Mouse (Mus musculus): ENCODE results near the gene Foxs1.

GRCm38 (mm10) chr2:152924543-152924942 lies 8.5 kb downstream of the Foxs1 start:
- TF ChIP-seq TAL1 (IDR thresholded peaks at IDR 0.05; ENCODE audit: low read length) (no peak), GATA1 (IDR thresholded peaks at IDR 0.05; ENCODE audit: low read length) (no peak)
